Mouse (Mus musculus) thymus, postnatal 10 days (tissue): ENCODE measurements around the gene Zfp772.
"Not testable (repeated sequence)": the region's sequence is repeated elsewhere in the genome, so short reads cannot be mapped to it uniquely, and the experiment has no call there.

ENCODE experiments used
- DNase-seq, 2 experiments: peaks; one replicate each; pipeline ENCODE4 v3.0.0; 2021; ENCODE audit warnings: low spot score in 2 of 2

Zfp772 gene

GRCm38 (mm10) chr7:7209313-7210151, at the start of gene Zfp772:
TSS of gene Zfp772 (minus strand) at chr7:7209998.
- DNase-seq, result peak; percentile 24 to 29

DNA sequence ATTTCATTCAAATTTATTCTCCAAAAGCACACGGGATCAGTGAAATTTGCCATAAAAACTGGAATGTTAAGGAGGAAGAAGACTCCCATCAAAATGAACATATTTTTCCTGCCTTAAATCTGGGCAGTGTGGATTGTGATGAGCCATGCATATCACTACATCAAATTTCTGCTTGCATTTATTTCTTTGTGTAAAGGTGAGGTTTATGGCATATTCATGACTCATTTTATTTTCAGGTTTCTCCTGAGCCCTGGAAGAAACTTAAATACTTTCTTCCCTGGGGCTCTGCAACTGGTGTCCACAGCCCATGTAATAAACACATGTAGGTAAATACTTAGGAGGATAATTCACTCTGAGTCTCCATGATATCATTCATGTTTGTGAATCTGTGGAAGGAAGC, 37.4 kb upstream of the Zfp772 start, which contains the start of gene Vmn2r29:
Vmn2r29 (minus strand) TSS at position 101 of the 400 bp plus-strand sequence.
- DNase-seq, result not testable (repeated sequence)

DNA sequence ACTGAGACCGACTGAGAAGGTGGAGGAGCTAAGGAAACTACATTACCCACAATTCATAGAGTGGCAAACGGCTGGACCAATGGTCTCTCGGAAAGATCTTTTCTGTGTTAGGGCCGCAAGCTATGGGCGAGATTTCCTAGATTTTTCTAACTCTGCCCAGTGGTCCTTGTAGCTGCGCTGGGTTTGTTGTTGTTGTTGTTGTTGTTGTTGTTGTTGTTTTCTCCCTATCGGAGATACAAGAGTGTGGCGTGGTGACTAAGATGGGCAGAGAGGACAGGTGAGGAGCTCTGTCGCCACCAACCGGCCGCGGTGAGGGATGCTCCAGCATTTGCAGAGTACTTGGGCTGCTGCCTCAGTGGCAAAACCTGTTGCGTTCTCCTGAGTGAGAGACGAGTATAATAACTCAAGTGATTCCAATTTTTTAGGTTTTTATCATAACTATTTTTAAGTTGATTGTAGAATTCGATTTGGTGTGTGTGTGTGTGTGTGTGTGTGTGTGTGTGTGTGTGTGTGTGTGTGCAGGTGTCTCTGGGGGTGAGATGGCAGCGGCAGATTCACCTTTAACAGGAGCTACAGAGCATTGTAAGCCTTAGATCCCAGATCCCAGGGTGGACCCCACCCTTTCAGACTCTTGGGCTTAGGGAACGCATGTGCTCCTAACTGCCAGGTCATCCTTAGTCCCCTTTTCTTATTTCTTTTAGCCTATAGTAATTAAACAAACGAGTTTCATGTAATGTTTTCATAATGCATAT, 21.4 kb downstream of the Zfp772 start:
- DNase-seq, result peak; percentile 34 to 61

- DNase-seq, result no peak
Observed at GRCm38 (mm10) chr7:7187417-7188190, 22.2 kb downstream of the Zfp772 start.

- DNase-seq, result no peak
Observed at GRCm38 (mm10) chr7:7185897-7186296, 23.9 kb downstream of the Zfp772 start.

GRCm38 (mm10) chr7:7171227-7172147, 38.3 kb downstream of the Zfp772 start, which contains the start of gene Zfp418:
TSS of gene Zfp418 (plus strand) at chr7:7171330.
- DNase-seq, result peak in 1 of 2 experiments; percentile 7
